Mouse (Mus musculus): ENCODE results near the gene P3h3.
A peak's percentile ranks its signal among the peaks of the same experiment; 100 is the strongest.
"Not testable (repeated sequence)": the region's sequence is repeated elsewhere in the genome, so short reads cannot be mapped to it uniquely, and the experiment has no call there.

The P3h3 gene

GRCm38 (mm10) chr6:124809052-124809774 is 48.3 kb downstream of the P3h3 start:
- DNase-seq (ENCODE audit: low spot score in 2 of 2), result peak; percentile 64 to 68

- no peak for DNase-seq (ENCODE audit: low spot score in 2 of 2)
Measured at GRCm38 (mm10) chr6:124808358-124809012, 49.1 kb downstream of the P3h3 start, which contains the start of gene Spsb2. Spsb2 (plus strand) TSS chr6:124808661.

GRCm38 (mm10) chr6:124807986-124808357 is 49.6 kb downstream of the P3h3 start:
- no peak for DNase-seq (ENCODE audit: low spot score in 2 of 2)

- no peak for DNase-seq (ENCODE audit: low spot score in 2 of 2)
Measured at GRCm38 (mm10) chr6:124807366-124807765, 50.2 kb downstream of the P3h3 start.

- no peak for DNase-seq (ENCODE audit: low spot score in 2 of 2)
Measured at GRCm38 (mm10) chr6:124806446-124807140, 51.0 kb downstream of the P3h3 start.

- peak; percentile 95 for DNase-seq (ENCODE audit: low spot score in 2 of 2)
Measured at GRCm38 (mm10) chr6:124805341-124806321, 51.9 kb downstream of the P3h3 start.

GRCm38 (mm10) chr6:124804341-124804740 is 53.2 kb downstream of the P3h3 start:
- no peak for DNase-seq (ENCODE audit: low spot score in 2 of 2)

GRCm38 (mm10) chr6:124803691-124804090 is 53.9 kb downstream of the P3h3 start:
- DNase-seq (ENCODE audit: low spot score in 2 of 2), result not testable (repeated sequence)

- no peak for DNase-seq (ENCODE audit: low spot score in 2 of 2)
Measured at GRCm38 (mm10) chr6:124803061-124803460, 54.5 kb downstream of the P3h3 start.

- DNase-seq (ENCODE audit: low spot score in 2 of 2), result not testable (repeated sequence)
Measured at GRCm38 (mm10) chr6:124802400-124802799, 55.2 kb downstream of the P3h3 start.

- DNase-seq (ENCODE audit: low spot score in 2 of 2), result no peak
Measured at GRCm38 (mm10) chr6:124796200-124796599, 61.4 kb downstream of the P3h3 start.

- no peak for DNase-seq (ENCODE audit: low spot score in 2 of 2)
Measured at GRCm38 (mm10) chr6:124795781-124796180, 61.8 kb downstream of the P3h3 start.

- DNase-seq (ENCODE audit: low spot score in 2 of 2), result no peak
Measured at GRCm38 (mm10) chr6:124791911-124792310, 65.6 kb downstream of the P3h3 start.

Measured in frontal cortex, postnatal 14 days (tissue).